Mouse (Mus musculus) spleen, embryonic (tissue): Measurements from ENCODE around the gene Mettl16.

Experiments used
- CTCF ChIA-PET: fragments of 350-600 bp; sonication (Branson Sonifier 250); formaldehyde crosslinking; loops from one replicate; lab custom pipeline; 2022; lab: Charles Lee

The Mettl16 gene

GRCm38 (mm10) chr11:74770595-74771207 lies at the start of gene Mettl16:
TSS of gene Mettl16 (plus strand) at chr11:74770830.
- CTCF ChIA-PET: interaction anchor here (1.1 kb wide), 1 partner anchor 12 kb away, joined by 3 read pairs; no protein-coding TSS in a partner anchor

- CTCF ChIA-PET: interaction anchor here (0.7 to 1.5 kb wide), 2 partner anchors 9 to 57 kb away, joined by 3 to 4 read pairs; no protein-coding TSS in a partner anchor
Measured at GRCm38 (mm10) chr11:74721141-74721540, 49.5 kb upstream of the Mettl16 start.

GRCm38 (mm10) chr11:74721971-74722370 lies 48.7 kb upstream of the Mettl16 start:
- CTCF ChIA-PET: interaction anchor here (0.6 to 1.5 kb wide), 2 partner anchors 10 to 32 kb away, joined by 4 to 6 read pairs; no protein-coding TSS in a partner anchor

- CTCF ChIA-PET: no interaction called here
Measured at GRCm38 (mm10) chr11:74723357-74724234, 47.0 kb upstream of the Mettl16 start.

GRCm38 (mm10) chr11:74724235-74724791 lies 46.3 kb upstream of the Mettl16 start, which contains the start of gene Pafah1b1:
TSS of gene Pafah1b1 (minus strand) at chr11:74724670.
- CTCF ChIA-PET: interaction anchor here (0.6 kb wide), 1 partner anchor 866 kb away, joined by 3 read pairs; no protein-coding TSS in a partner anchor

GRCm38 (mm10) chr11:74725181-74725580 lies 45.4 kb upstream of the Mettl16 start:
- CTCF ChIA-PET: interaction anchor here (0.6 to 1.1 kb wide), 2 partner anchors 39 to 865 kb away, joined by 3 read pairs; no protein-coding TSS in a partner anchor

GRCm38 (mm10) chr11:74734917-74735316 lies 35.7 kb upstream of the Mettl16 start:
- CTCF ChIA-PET: no interaction called here

- CTCF ChIA-PET: no interaction called here
Measured at GRCm38 (mm10) chr11:74737861-74738260, 32.8 kb upstream of the Mettl16 start.

- CTCF ChIA-PET: no interaction called here
Measured at GRCm38 (mm10) chr11:74748022-74748421, 22.6 kb upstream of the Mettl16 start.

GRCm38 (mm10) chr11:74749241-74749640 lies 21.4 kb upstream of the Mettl16 start:
- CTCF ChIA-PET: no interaction called here

- CTCF ChIA-PET: no interaction called here
Measured at GRCm38 (mm10) chr11:74750662-74751351, 19.8 kb upstream of the Mettl16 start.

GRCm38 (mm10) chr11:74751352-74752066 lies 19.1 kb upstream of the Mettl16 start:
- CTCF ChIA-PET: no interaction called here

- CTCF ChIA-PET: no interaction called here
Measured at GRCm38 (mm10) chr11:74756631-74757030, 14.0 kb upstream of the Mettl16 start.

GRCm38 (mm10) chr11:74761011-74761705 lies 9.5 kb upstream of the Mettl16 start:
- CTCF ChIA-PET: interaction anchor here (0.5 kb wide), 1 partner anchor 55 kb away, joined by 6 read pairs; no protein-coding TSS in a partner anchor

GRCm38 (mm10) chr11:74763960-74764625 lies 6.5 kb upstream of the Mettl16 start:
- CTCF ChIA-PET: interaction anchor here (0.7 to 0.9 kb wide), 2 partner anchors 38 to 111 kb away, joined by 3 read pairs; no protein-coding TSS in a partner anchor

- CTCF ChIA-PET: interaction anchor here (0.6 to 1.0 kb wide), 2 partner anchors 32 to 41 kb away, joined by 3 to 4 read pairs; no protein-coding TSS in a partner anchor
Measured at GRCm38 (mm10) chr11:74767469-74767868, 3.2 kb upstream of the Mettl16 start.

GRCm38 (mm10) chr11:74768045-74768444 lies 2.6 kb upstream of the Mettl16 start:
- CTCF ChIA-PET: interaction anchor here (0.6 kb wide), 2 partner anchors 397 to 567 kb away, joined by 3 to 14 read pairs; no protein-coding TSS in a partner anchor

GRCm38 (mm10) chr11:74770037-74770436 lies 593 bp upstream of the Mettl16 start:
- CTCF ChIA-PET: no interaction called here

- CTCF ChIA-PET: interaction anchor here (1.1 kb wide), 1 partner anchor 11 kb away, joined by 3 read pairs; no protein-coding TSS in a partner anchor
Measured at GRCm38 (mm10) chr11:74771234-74771633, 604 bp downstream of the Mettl16 start.
